Mouse (Mus musculus) lung, adult 2 months (tissue): ENCODE results near the gene Lamtor4. TPM values are rescaled to one million over a fixed set of nuclear protein-coding genes. Genes with fewer than 3 reads are reported as not detected.

Experiments
- DNase-seq: peaks from one replicate; pipeline ENCODE4 v3.0.0; 2022
- H3K4me1 ChIP-seq: fragments of 200-500 bp; 2 replicates; pipeline ENCODE4 v1.6.1; 2011; ENCODE audit warnings: low read length; ENCODE audit not compliant: control insufficient read depth, insufficient read depth
- H3K4me3 ChIP-seq: fragments of 200-500 bp; replicated peaks from 2 replicates; pipeline ENCODE3; 2011; ENCODE audit warnings: low read depth, mild to moderate bottlenecking, control low read depth, low read length; ENCODE audit errors: extremely low read depth
- CTCF ChIP-seq: fragments of 200-500 bp; IDR thresholded peaks from 2 replicates; pipeline ENCODE4 v1.5.1; 2011; ENCODE audit warnings: mild to moderate bottlenecking, low read length, control low read depth; ENCODE audit not compliant: insufficient read depth
- POLR2A ChIP-seq: fragments of 200-500 bp; IDR thresholded peaks from 2 replicates; pipeline ENCODE4 v1.6.1; 2011; ENCODE audit warnings: low read depth, mild to moderate bottlenecking, control low read depth, low read length, borderline replicate concordance; ENCODE audit errors: extremely low read depth
- WGBS: fragments of 180-500 bp; shearing (Covaris S2); methylation state at CpG from one replicate; pipeline ENCODE4 v1.1.7; 2018; 5-methylcytosine and 5-hydroxymethylcytosine counted together
- polyA plus RNA-seq: library from polyadenylated mRNA; depleted of rRNA; stranded (reverse); fragments of >200 nt; gene quantifications from 2 replicates; pipeline ENCODE4 v1.2.3, GENCODE M21; 2012

Lamtor4 gene
- polyA plus RNA-seq, 1 experiment = 156 TPM

DNA sequence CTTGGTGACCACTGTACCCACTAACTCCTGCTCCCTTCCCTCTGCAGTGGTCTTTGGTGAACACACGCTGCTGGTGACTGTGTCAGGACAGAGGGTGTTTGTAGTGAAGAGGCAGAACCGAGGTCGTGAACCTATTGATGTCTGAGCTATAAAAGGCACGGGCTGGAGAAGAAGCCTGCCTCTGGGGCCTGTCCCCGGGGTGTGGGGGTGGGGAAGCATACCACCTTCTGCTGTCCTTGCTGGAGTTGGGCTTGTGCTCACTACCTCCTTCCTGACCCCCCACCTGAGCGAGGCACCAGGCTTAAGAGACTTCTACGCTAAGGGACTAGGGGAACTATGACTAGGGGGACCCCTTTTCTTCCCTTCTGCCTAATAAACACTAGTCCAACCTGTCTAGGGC, 3.7 kb downstream of the Lamtor4 start:
- peaks cover 14% of the 10 kb centered on the region for H3K4me1 ChIP-seq
- no peak for DNase-seq
- no peak for TF ChIP-seq POLR2A
- no peak overlapping the region for H3K4me3 ChIP-seq
- 77% methylated on average over 7 of the region's 7 CpGs for WGBS

DNA sequence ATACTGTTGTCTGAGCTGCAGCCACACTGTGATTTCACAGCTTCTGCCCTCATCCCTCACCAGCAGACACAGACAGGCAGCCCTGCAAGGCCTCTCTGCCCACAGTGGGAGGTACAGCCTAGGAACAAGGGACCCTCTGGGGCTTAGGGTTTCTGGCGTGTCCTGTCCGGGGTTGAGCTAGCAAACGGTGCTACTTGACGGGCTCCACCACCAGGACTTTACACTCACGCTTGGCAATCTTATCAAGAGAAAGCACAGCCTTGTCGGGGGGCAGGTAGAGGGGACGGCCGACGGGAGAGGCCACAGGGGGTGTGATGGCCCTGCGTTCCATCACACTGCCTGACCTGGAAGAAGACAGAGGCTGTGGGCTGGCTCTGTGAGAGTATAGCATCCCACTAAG, 4.8 kb downstream of the Lamtor4 start:
- no peak for DNase-seq
- Histone ChIP-seq H3K4me3 (no peak overlapping the region), H3K4me1 (peaks cover 16% of the 10 kb centered on the region)
- WGBS = 86% methylated on average over 10 of the region's 10 CpGs
- TF ChIP-seq CTCF (no peak), POLR2A (no peak)

GRCm38 (mm10) chr5:138260834-138261233, 5.6 kb downstream of the Lamtor4 start:
- 74% methylated on average over 11 of the region's 11 CpGs for WGBS
- no peak for DNase-seq
- H3K4me3 ChIP-seq = no peak overlapping the region
- TF ChIP-seq CTCF (no peak), POLR2A (no peak)
- peaks cover 17% of the 10 kb centered on the region for H3K4me1 ChIP-seq

GRCm38 (mm10) chr5:138262001-138262400, 6.7 kb downstream of the Lamtor4 start:
- no peak for TF ChIP-seq CTCF
- TF ChIP-seq POLR2A = no peak
- WGBS = 58% methylated on average over 4 of the region's 4 CpGs
- DNase-seq = no peak
- Histone ChIP-seq H3K4me1 (peaks cover 12% of the 10 kb centered on the region), H3K4me3 (no peak overlapping the region)

GRCm38 (mm10) chr5:138262582-138263240, 7.4 kb downstream of the Lamtor4 start:
- DNase-seq = no peak
- WGBS = 52% methylated on average over 18 of the region's 18 CpGs
- TF ChIP-seq CTCF = no peak
- no peak for TF ChIP-seq POLR2A
- Histone ChIP-seq H3K4me1 (peaks cover 12% of the 10 kb centered on the region), H3K4me3 (peak overlapping the region; percentile 61)

- WGBS = under 1% methylated on average over 71 of the region's 71 CpGs
- peak; percentile 87 for DNase-seq
- peaks cover 12% of the 10 kb centered on the region for H3K4me1 ChIP-seq
- peak within 1 kb of the TSS; percentile 61 for H3K4me3 ChIP-seq
- peak; percentile 81 for TF ChIP-seq POLR2A
- no peak for TF ChIP-seq CTCF
Measured at GRCm38 (mm10) chr5:138263260-138264206, 8.3 kb downstream of the Lamtor4 start, which contains the start of gene BC037034. Gene BC037034, minus strand, starts transcription at chr5:138264033.

GRCm38 (mm10) chr5:138264207-138264578, 8.9 kb downstream of the Lamtor4 start:
- WGBS = 9% methylated on average over 6 of the region's 6 CpGs
- DNase-seq = no peak
- TF ChIP-seq POLR2A (no peak), CTCF (no peak)
- Histone ChIP-seq H3K4me1 (peaks cover 12% of the 10 kb centered on the region), H3K4me3 (peak overlapping the region; percentile 61)

DNA sequence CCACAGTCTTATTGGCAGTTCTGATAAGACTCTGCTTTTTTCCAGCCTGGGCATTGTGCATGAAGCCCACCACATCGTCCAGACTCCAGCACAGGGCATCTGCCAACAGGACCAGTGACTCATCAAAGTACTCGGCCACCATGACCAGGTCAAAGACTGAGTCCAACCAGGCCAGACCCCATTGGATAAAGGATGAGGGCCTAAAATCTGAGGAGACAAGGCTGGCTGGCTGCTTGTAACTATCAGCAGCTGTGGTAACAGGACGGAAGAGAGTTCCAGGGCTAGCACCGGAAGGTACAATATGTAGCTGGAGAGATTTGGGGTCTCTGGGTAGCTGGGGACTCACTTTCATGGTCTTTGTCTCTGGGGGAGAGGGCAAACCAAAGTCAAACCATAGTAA, 10.4 kb downstream of the Lamtor4 start:
- TF ChIP-seq CTCF (no peak), POLR2A (no peak)
- DNase-seq = no peak
- peaks cover 12% of the 10 kb centered on the region for H3K4me1 ChIP-seq

DNA sequence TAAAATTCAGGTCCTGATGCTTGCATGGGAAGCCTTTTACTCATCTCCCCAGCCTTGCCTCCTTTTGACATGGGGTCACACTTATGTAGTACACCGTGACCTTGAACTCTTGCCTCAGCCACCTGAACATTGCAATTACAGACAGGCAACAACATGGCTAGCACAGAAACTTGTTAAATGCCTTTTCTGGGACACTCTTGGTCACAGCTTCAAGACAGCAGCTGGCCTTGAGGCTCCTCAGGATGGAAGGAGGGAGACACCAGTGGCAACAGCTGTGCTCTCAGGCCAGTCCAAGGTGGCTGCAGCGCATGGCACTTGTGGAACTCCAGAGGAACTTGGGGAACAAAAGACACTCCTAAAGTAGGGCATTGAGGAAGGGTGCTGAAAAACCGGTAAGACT, 11.8 kb downstream of the Lamtor4 start:
- WGBS = 90% methylated on average over 3 of the region's 3 CpGs
- H3K4me1 ChIP-seq = peaks cover 12% of the 10 kb centered on the region
- no peak for TF ChIP-seq CTCF
- TF ChIP-seq POLR2A = no peak
- no peak overlapping the region for H3K4me3 ChIP-seq
- no peak for DNase-seq

More for the DNA sequence above, 10.4 kb downstream of the Lamtor4 start:
- 96% methylated on average over 4 of the region's 4 CpGs for WGBS
- no peak overlapping the region for H3K4me3 ChIP-seq
